Mouse (Mus musculus): ENCODE results near the gene Lysmd4.

DNA sequence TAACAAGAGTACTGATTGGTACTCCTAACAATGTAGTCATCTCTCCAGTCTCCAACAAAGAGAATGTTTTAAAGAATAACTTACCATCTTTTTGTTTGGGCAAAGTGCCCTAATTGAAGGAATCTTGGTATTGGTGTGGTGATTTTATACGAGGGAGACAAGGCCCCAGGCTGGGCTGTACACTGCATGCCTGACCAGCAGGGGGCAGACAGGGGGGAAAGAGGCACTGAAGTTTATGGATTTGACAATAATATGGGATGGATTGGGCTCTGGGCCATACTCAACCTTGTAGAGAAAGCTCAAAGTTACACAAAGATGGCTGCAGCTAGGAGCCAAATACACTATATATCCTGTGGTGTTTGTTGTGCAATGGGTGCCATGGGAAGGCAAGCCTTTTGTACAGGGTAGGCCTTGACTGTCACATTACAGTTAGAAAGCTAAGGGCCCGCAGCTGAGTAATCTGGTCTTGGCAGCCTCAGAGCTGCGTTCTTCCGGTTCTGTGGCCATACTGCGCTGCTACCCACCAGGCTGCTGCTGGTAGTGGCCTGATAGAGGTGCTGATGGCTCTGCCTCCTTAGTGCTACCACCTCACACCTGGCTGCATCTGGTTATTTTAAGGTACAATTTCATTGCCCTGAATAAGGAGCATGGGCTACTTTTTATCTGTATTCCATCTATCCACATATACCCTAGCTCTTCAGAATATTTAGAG, 6.7 kb downstream of the Lysmd4 start:
- TF ChIP-seq CTCF (conservative IDR thresholded peaks at IDR 0.05; ENCODE audit: low read length): peak; percentile 68
- TF ChIP-seq POU5F1 (IDR thresholded peaks at IDR 0.05; ENCODE audit: borderline replicate concordance, low read length): no peak
- no peak for TF ChIP-seq NANOG (IDR thresholded peaks at IDR 0.05; ENCODE audit: borderline replicate concordance, low read length)

Measured in E14TG2a.4 (cell line).